Mouse (Mus musculus) embryonic facial prominence, embryonic 10.5 days (tissue): Measurements from ENCODE around the gene 2310030G06Rik. TPM values are rescaled to one million over a fixed set of nuclear protein-coding genes. Genes with fewer than 3 reads are reported as not detected.

Experiments
- DNase-seq: peaks from one replicate; pipeline ENCODE4 v3.0.0-alpha.2; 2017; ENCODE audit warnings: low spot score
- H3K27ac ChIP-seq: fragments of 300-500 bp; sonication (generic); replicated peaks from 2 replicates; pipeline ENCODE4 v1.5.1; 2016; ENCODE audit warnings: mild to moderate bottlenecking
- H3K27me3 ChIP-seq: fragments of 300-500 bp; sonication (generic); replicated peaks from 2 replicates; pipeline ENCODE4 v1.6.1; 2016; ENCODE audit warnings: low read depth, mild to moderate bottlenecking; ENCODE audit not compliant: poor library complexity, severe bottlenecking
- H3K36me3 ChIP-seq: fragments of 300-500 bp; sonication (generic); replicated peaks from 2 replicates; pipeline ENCODE4 v1.6.1; 2016; ENCODE audit warnings: mild to moderate bottlenecking, moderate library complexity
- H3K4me1 ChIP-seq: fragments of 300-500 bp; sonication (generic); 2 replicates; pipeline ENCODE4 v1.6.1; 2016
- H3K4me3 ChIP-seq: fragments of 300-500 bp; sonication (generic); 2 replicates; pipeline ENCODE4 v1.5.1; 2016; ENCODE audit warnings: mild to moderate bottlenecking, moderate library complexity
- H3K9me3 ChIP-seq: fragments of 300-500 bp; sonication (generic); 2 replicates; pipeline ENCODE4 v1.6.1; 2016; ENCODE audit warnings: mild to moderate bottlenecking
- WGBS: fragments of 180-500 bp; shearing (Covaris S2); methylation state at CpG from one replicate; pipeline ENCODE4 v1.1.7; 2016; 5-methylcytosine and 5-hydroxymethylcytosine counted together
- polyA plus RNA-seq: library from polyadenylated mRNA; unstranded; fragments of >200 nt; fragmentation: Nextera tagmentation; extraction: Ambion mirVana; gene quantifications from 2 replicates; pipeline ENCODE4 v1.2.1, GENCODE M21; 2016

Gene 2310030G06Rik
- polyA plus RNA-seq, 1 experiment from 2014 or later = 4.1 TPM

DNA sequence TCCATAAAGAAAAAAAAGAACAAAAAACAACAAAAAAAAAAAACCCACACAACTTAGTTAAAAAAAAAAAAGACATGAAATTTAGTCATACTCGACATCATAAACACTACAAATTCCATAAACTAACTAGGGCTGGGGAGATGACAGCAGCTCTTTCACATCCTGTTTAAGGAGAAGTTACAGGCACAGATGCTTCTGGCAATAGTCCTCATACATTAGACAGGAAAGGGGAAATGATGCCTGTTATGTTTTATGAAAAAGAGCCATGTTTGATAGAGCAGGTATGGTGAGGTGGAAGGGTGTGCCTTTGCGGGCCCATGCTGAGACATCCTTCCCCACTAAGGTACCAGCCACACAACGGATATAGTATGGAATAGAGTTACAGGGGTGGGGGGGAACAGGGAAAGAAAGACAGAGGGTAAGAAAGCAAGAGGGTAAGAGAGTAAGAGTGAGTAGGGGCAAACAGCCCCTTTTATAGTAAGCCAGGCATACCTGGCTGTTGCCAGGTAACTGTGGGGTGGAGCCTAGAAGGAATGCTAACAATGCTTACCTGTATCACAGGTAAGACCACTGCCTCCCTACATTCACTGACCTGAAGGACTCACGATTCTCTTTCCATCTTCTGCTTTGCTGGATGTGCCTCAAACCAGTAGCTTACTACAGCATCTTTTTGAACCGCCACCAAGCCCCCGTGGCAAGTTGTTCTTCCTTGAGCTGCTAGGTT lies 15.3 kb upstream of the 2310030G06Rik start:
- Histone ChIP-seq H3K9me3 (no peaks in the 10 kb centered on the region), H3K4me1 (no peaks in the 10 kb centered on the region), H3K36me3 (no peaks in the 10 kb centered on the region), H3K27me3 (no peaks in the 10 kb centered on the region), H3K27ac (no peak overlapping the region), H3K4me3 (no peak overlapping the region)
- DNase-seq = no peak
- WGBS = 65% methylated on average over 6 of the region's 6 CpGs

DNA sequence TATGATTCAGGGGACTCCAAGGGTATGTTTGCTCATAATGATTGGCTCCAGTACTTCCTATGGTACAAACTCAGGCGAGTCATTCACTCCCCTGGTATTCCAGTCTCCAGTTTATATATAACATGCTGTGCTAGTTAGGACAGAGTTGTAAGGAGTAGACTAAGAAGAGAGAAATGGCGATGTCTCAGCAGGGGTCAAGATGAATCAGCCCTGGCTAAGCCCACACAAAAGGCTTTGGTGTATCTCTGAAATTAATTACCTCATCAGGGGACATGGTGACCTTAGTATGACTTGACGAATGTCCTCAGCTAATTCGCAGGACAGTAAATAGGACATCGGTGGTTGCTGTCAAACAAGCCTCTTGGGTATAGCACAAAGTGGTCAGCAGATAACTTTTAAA lies 10.4 kb upstream of the 2310030G06Rik start:
- Histone ChIP-seq H3K4me3 (no peak overlapping the region), H3K27me3 (peaks cover 5% of the 10 kb centered on the region), H3K36me3 (no peaks in the 10 kb centered on the region), H3K27ac (no peak overlapping the region), H3K4me1 (peaks cover 9% of the 10 kb centered on the region), H3K9me3 (no peaks in the 10 kb centered on the region)
- DNase-seq = no peak
- WGBS = 61% methylated on average over 5 of the region's 5 CpGs

- H3K27ac ChIP-seq = no peak overlapping the region
- peaks cover 26% of the 10 kb centered on the region for H3K4me1 ChIP-seq
- peaks cover 12% of the 10 kb centered on the region for H3K27me3 ChIP-seq
- H3K9me3 ChIP-seq = no peaks in the 10 kb centered on the region
- WGBS = 76% methylated on average over 7 of the region's 7 CpGs
- no peaks in the 10 kb centered on the region for H3K36me3 ChIP-seq
- no peak for DNase-seq
- H3K4me3 ChIP-seq = no peak overlapping the region
Observed at GRCm38 (mm10) chr9:50753947-50754346, 7.6 kb upstream of the 2310030G06Rik start.

GRCm38 (mm10) chr9:50752784-50753615 lies 6.7 kb upstream of the 2310030G06Rik start:
- Histone ChIP-seq H3K27me3 (peaks cover 19% of the 10 kb centered on the region), H3K9me3 (no peaks in the 10 kb centered on the region), H3K27ac (no peak overlapping the region), H3K36me3 (no peaks in the 10 kb centered on the region), H3K4me3 (no peak overlapping the region), H3K4me1 (peaks cover 26% of the 10 kb centered on the region)
- DNase-seq = no peak
- 74% methylated on average over 17 of the region's 17 CpGs for WGBS

GRCm38 (mm10) chr9:50752054-50752602 lies 5.8 kb upstream of the 2310030G06Rik start, which contains the start of gene Hspb2:
Gene Hspb2, minus strand, starts transcription at chr9:50752354.
- H3K4me1 ChIP-seq = peaks cover 26% of the 10 kb centered on the region
- 72% methylated on average over 14 of the region's 14 CpGs for WGBS
- H3K36me3 ChIP-seq = no peaks in the 10 kb centered on the region
- H3K27me3 ChIP-seq = peaks cover 27% of the 10 kb centered on the region
- H3K4me3 ChIP-seq = no peak within 1 kb of the TSS
- H3K27ac ChIP-seq = peak within 1 kb of the TSS; percentile 11; the same call in 1 of the 2 replicates
- no peak for DNase-seq
- no peaks in the 10 kb centered on the region for H3K9me3 ChIP-seq

- WGBS = 72% methylated on average over 22 of the region's 22 CpGs
- Histone ChIP-seq H3K27me3 (peaks cover 35% of the 10 kb centered on the region), H3K4me3 (no peak within 1 kb of the TSS), H3K36me3 (no peaks in the 10 kb centered on the region), H3K9me3 (no peaks in the 10 kb centered on the region), H3K4me1 (peaks cover 30% of the 10 kb centered on the region), H3K27ac (peak within 1 kb of the TSS; percentile 11; the same call in 1 of the 2 replicates)
- DNase-seq = no peak
Observed at GRCm38 (mm10) chr9:50751323-50751722, 5.0 kb upstream of the 2310030G06Rik start, which contains the start of gene Cryab. Gene Cryab, plus strand, starts transcription at chr9:50751325.

DNA sequence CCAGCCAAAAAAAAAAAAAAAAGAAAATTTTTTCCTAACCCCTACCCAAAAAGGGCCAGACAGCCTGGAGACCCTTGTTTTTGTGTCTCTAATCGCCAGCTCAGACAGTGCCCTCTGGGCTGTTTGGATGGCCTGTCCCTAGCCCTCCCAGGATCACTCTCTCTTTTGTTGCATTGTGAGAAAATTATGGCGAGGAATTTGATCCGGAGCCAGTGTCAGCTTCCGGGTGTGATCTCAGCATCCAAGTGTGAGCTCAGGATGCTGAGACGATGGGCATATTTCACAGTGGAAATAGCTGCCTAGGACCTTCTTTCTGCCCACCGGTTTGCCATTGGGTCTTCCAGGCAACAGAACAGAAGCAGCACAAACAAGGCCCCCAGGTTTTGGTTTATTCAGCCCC lies 4.4 kb upstream of the 2310030G06Rik start:
- H3K9me3 ChIP-seq = no peaks in the 10 kb centered on the region
- no peaks in the 10 kb centered on the region for H3K36me3 ChIP-seq
- no peak overlapping the region for H3K4me3 ChIP-seq
- H3K4me1 ChIP-seq = peaks cover 36% of the 10 kb centered on the region
- H3K27ac ChIP-seq = no peak overlapping the region
- WGBS = 57% methylated on average over 6 of the region's 6 CpGs
- H3K27me3 ChIP-seq = peaks cover 41% of the 10 kb centered on the region
- DNase-seq = no peak

DNA sequence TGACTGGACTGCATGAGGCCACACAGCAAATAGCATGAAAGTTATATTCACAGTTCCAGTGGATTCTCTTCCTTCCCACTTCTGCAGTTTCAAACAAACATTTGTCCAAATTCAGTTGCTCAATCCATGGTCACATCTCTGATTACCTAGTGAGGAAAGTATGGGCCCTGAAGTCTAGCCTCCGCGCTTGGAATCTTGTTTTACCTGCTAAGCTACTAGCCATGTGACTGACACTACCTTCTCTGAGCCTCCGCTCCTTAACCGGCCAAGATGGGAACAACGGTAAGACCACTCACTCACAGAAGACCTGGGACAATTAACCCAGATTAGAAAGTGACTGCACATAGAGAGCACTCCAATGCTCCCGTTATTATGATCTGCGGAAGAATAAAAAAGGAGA lies 530 bp downstream of the 2310030G06Rik start:
- H3K36me3 ChIP-seq = no peaks in the 10 kb centered on the region
- peak overlapping the region; percentile 48 for H3K4me3 ChIP-seq
- H3K27ac ChIP-seq = peak overlapping the region; percentile 36
- H3K27me3 ChIP-seq = peaks cover 39% of the 10 kb centered on the region
- no peaks in the 10 kb centered on the region for H3K9me3 ChIP-seq
- H3K4me1 ChIP-seq = peaks cover 18% of the 10 kb centered on the region
- WGBS = 13% methylated on average over 7 of the region's 7 CpGs
- DNase-seq = no peak

GRCm38 (mm10) chr9:50742744-50743143 lies 3.6 kb downstream of the 2310030G06Rik start:
- WGBS = 69% methylated on average over 2 of the region's 2 CpGs
- no peaks in the 10 kb centered on the region for H3K36me3 ChIP-seq
- H3K27me3 ChIP-seq = peaks cover 32% of the 10 kb centered on the region
- DNase-seq = no peak
- peaks cover 22% of the 10 kb centered on the region for H3K4me1 ChIP-seq
- no peaks in the 10 kb centered on the region for H3K9me3 ChIP-seq
- no peak overlapping the region for H3K4me3 ChIP-seq
- H3K27ac ChIP-seq = no peak overlapping the region

DNA sequence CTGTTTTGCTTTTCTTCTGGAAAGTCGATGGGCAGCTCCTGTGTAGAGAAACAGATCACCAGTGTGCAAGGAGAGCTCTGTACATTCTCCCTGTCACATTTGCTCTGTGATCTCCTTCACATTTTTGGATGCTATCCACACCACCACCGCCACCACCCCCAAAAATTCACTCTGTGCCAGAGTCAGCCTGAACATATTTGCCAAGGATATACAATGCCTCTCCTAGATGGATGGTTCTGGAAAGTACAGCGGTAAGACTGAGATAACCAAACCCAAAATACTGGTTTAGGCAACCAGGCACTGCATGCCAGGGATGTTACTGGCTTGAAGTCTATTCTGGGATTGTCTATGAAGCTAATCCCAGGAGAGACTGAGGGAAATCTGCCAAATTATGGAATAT lies 4.1 kb downstream of the 2310030G06Rik start:
- H3K27ac ChIP-seq = no peak overlapping the region
- no peaks in the 10 kb centered on the region for H3K9me3 ChIP-seq
- no peak overlapping the region for H3K4me3 ChIP-seq
- peaks cover 22% of the 10 kb centered on the region for H3K4me1 ChIP-seq
- H3K27me3 ChIP-seq = peaks cover 31% of the 10 kb centered on the region
- WGBS = 84% methylated on average over 3 of the region's 3 CpGs
- DNase-seq = no peak
- no peaks in the 10 kb centered on the region for H3K36me3 ChIP-seq

DNA sequence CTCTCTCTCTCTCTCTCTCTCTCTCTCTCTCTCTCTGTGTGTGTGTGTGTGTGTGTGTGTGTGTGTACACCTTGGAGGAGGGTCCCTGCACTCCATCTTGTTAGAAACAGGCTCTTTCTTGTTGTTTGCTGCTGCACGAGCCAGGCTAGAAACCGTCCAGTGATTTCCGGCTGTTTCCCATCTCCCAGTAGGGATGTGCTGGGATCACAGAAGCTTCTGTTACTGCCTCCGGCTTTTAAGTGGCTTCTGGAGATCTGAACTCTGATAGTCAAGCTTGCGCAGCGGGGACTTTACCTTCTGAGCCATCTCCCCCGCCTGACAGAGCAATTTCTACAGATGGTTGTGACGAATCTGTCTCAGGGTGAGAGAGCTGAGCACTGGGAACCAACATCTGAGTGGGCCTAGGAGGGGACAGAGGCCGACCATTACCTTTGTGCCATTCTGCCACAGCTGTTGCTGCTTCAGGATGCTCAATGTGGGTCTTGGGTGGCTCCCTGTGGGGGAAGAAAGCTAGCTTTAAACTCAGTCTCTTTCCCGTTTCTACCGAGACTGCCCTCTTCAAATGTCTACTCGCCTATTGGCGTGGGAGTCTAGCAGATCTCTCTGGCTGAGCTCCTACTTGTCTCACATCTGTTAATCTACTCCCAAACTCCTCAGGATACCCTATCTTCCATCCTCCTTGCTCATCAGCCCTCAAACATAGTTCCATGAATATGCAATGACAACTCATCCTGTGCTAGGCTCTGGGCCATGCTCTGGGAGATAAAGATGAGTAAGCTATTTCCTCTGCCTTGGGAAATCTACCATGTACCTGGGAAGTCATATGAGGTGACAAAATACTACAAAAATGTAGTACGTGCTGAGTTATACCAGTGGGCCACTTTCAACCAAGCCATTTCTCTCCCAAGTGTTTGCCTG lies 5.2 kb downstream of the 2310030G06Rik start:
- DNase-seq = no peak
- Histone ChIP-seq H3K27me3 (peaks cover 20% of the 10 kb centered on the region), H3K9me3 (no peaks in the 10 kb centered on the region), H3K27ac (no peak overlapping the region), H3K4me3 (no peak overlapping the region), H3K4me1 (peaks cover 16% of the 10 kb centered on the region), H3K36me3 (no peaks in the 10 kb centered on the region)
- 87% methylated on average over 14 of the region's 14 CpGs for WGBS
